Comparison of ENCODE assay signal across 16 mouse cellular contexts in the genomic region with DNA sequence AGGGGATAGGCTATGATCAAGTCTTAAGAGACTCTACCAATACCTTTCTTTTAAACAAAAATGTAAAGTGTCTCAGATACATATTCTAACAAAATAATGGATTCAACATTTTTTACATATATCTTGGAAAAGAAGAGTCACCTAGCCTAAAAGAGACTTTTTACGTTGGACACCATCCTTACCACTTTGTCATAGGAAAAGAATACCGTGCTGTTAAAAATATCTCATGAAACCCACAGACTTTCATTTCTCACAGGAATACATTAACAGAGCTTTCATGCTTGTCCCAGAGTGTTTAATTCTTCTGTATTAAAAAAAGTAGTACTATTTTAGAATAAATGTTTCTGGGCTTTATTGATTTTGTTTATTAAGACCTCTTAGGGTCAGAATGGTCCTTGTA.
"Had no signal": no experiment of that assay in that cellular context is flagged by ENCODE, and none has a peak within 500 bp of the region (broad histone marks: within the 10 kb centered on the region; RNA-seq: fewer than 3 reads in every experiment).

No protein-coding gene starts in this region.

- H3K4me1 ChIP-seq: neural tube, embryonic 12.5 days; neural tube, embryonic 13.5 days; neural tube, embryonic 15.5 days; stomach, embryonic 15.5 days had no signal

- H3K36me3 ChIP-seq: neural tube, embryonic 15.5 days; stomach, embryonic 15.5 days had no signal

- H3K27me3 ChIP-seq: neural tube, embryonic 12.5 days; neural tube, embryonic 13.5 days; neural tube, embryonic 15.5 days; stomach, embryonic 15.5 days had no signal

- H3K4me3 ChIP-seq: neural tube, embryonic 12.5 days; neural tube, embryonic 13.5 days; neural tube, embryonic 15.5 days; stomach, embryonic 15.5 days had no signal

- H3K9me3 ChIP-seq: neural tube, embryonic 12.5 days; neural tube, embryonic 13.5 days; neural tube, embryonic 15.5 days; stomach, embryonic 15.5 days had no signal

- H3K27ac ChIP-seq: neural tube, embryonic 12.5 days; neural tube, embryonic 13.5 days; neural tube, embryonic 15.5 days; stomach, embryonic 15.5 days; stomach, postnatal 0 days had no signal

- DNase-seq: retina, postnatal 1 day; right cerebral cortex, adult 18-20 months; right cerebral cortex, postnatal 25 days; right cerebral cortex, postnatal 4 days; spleen, adult 18-20 months; thymus, adult 18-20 months; thymus, adult 2 months; thymus, postnatal 14 days; thymus, postnatal 25 days; thymus, postnatal 36 days; thymus, postnatal 4 days had no signal

- H3K4me2 ChIP-seq: neural tube, embryonic 12.5 days; neural tube, embryonic 13.5 days; neural tube, embryonic 15.5 days; stomach, embryonic 15.5 days had no signal

- H3K9ac ChIP-seq: neural tube, embryonic 12.5 days; neural tube, embryonic 13.5 days; neural tube, embryonic 15.5 days; stomach, embryonic 15.5 days had no signal
